Mouse (Mus musculus) retina, embryonic 14.5 days (tissue): ENCODE results near the gene Ppp1r14a.

Experiments used
- DNase-seq: peaks from one replicate; pipeline ENCODE4 v3.0.0-alpha.2; 2015; ENCODE audit warnings: low spot score

Ppp1r14a gene

GRCm38 (mm10) chr7:29334156-29334555 lies 45.0 kb downstream of the Ppp1r14a start:
- no peak for DNase-seq

GRCm38 (mm10) chr7:29335276-29335675 lies 46.2 kb downstream of the Ppp1r14a start:
- DNase-seq, result no peak

- DNase-seq, result no peak
Measured at GRCm38 (mm10) chr7:29335841-29336671, 46.9 kb downstream of the Ppp1r14a start.

- DNase-seq, result no peak
Measured at GRCm38 (mm10) chr7:29336795-29337319, 47.7 kb downstream of the Ppp1r14a start.

- DNase-seq, result no peak
Measured at GRCm38 (mm10) chr7:29337766-29338165, 48.7 kb downstream of the Ppp1r14a start.

GRCm38 (mm10) chr7:29338351-29338919 lies 49.3 kb downstream of the Ppp1r14a start:
- DNase-seq, result no peak

- DNase-seq, result no peak
Measured at GRCm38 (mm10) chr7:29338984-29339679, 50.0 kb downstream of the Ppp1r14a start.

GRCm38 (mm10) chr7:29340247-29340646 lies 51.1 kb downstream of the Ppp1r14a start:
- DNase-seq, result no peak

- no peak for DNase-seq
Measured at GRCm38 (mm10) chr7:29340838-29341237, 51.7 kb downstream of the Ppp1r14a start.

GRCm38 (mm10) chr7:29341722-29342121 lies 52.6 kb downstream of the Ppp1r14a start:
- DNase-seq, result no peak

GRCm38 (mm10) chr7:29342489-29343092 lies 53.5 kb downstream of the Ppp1r14a start:
- DNase-seq, result no peak
